Mouse (Mus musculus): ENCODE results near the gene Kdf1. TPM values are rescaled to one million over a fixed set of nuclear protein-coding genes. Genes with fewer than 3 reads are reported as not detected.
A peak's percentile ranks its signal among the peaks of the same experiment; 100 is the strongest.

Gene Kdf1
- polyA plus RNA-seq, 1 experiment: 3.4 TPM

- Histone ChIP-seq H3K4me1 (ENCODE audit: control insufficient read depth, insufficient read depth, low read length) (no peaks in the 10 kb centered on the region), H3K27me3 (ENCODE audit: control insufficient read depth, insufficient read depth, low read length) (no peaks in the 10 kb centered on the region), H3K27ac (ENCODE audit: control insufficient read depth, insufficient read depth, low read depth, low read length) (no peak overlapping the region), H3K36me3 (ENCODE audit: control insufficient read depth, insufficient read depth, low read length) (no peaks in the 10 kb centered on the region), H3K4me3 (ENCODE audit: control insufficient read depth, low read depth, low read length) (no peak overlapping the region)
- no peak for TF ChIP-seq CTCF (IDR thresholded peaks at IDR 0.05; ENCODE audit: control insufficient read depth, insufficient read depth, insufficient replicate concordance, low read depth, low read length)
- TF ChIP-seq POLR2A (IDR thresholded peaks at IDR 0.05; ENCODE audit: control insufficient read depth, low read depth, low read length): no peak
Measured at GRCm38 (mm10) chr4:133559846-133560245, 41.1 kb downstream of the Kdf1 start.

- no peaks in the 10 kb centered on the region for H3K4me1 ChIP-seq (ENCODE audit: control insufficient read depth, insufficient read depth, low read length)
- H3K36me3 ChIP-seq (ENCODE audit: control insufficient read depth, insufficient read depth, low read length): no peaks in the 10 kb centered on the region
- TF ChIP-seq POLR2A (IDR thresholded peaks at IDR 0.05; ENCODE audit: control insufficient read depth, low read depth, low read length) (no peak), CTCF (IDR thresholded peaks at IDR 0.05; ENCODE audit: control insufficient read depth, insufficient read depth, insufficient replicate concordance, low read depth, low read length) (no peak)
- no peaks in the 10 kb centered on the region for H3K27me3 ChIP-seq (ENCODE audit: control insufficient read depth, insufficient read depth, low read length)
- H3K4me3 ChIP-seq (ENCODE audit: control insufficient read depth, low read depth, low read length): no peak overlapping the region
- H3K27ac ChIP-seq (ENCODE audit: control insufficient read depth, insufficient read depth, low read depth, low read length): no peak overlapping the region
Measured at GRCm38 (mm10) chr4:133561622-133562021, 42.9 kb downstream of the Kdf1 start.

- no peak for TF ChIP-seq POLR2A (IDR thresholded peaks at IDR 0.05; ENCODE audit: control insufficient read depth, low read depth, low read length)
- no peak for TF ChIP-seq CTCF (IDR thresholded peaks at IDR 0.05; ENCODE audit: control insufficient read depth, insufficient read depth, insufficient replicate concordance, low read depth, low read length)
- Histone ChIP-seq H3K36me3 (ENCODE audit: control insufficient read depth, insufficient read depth, low read length) (no peaks in the 10 kb centered on the region), H3K4me1 (ENCODE audit: control insufficient read depth, insufficient read depth, low read length) (no peaks in the 10 kb centered on the region), H3K27ac (ENCODE audit: control insufficient read depth, insufficient read depth, low read depth, low read length) (no peak overlapping the region), H3K27me3 (ENCODE audit: control insufficient read depth, insufficient read depth, low read length) (no peaks in the 10 kb centered on the region), H3K4me3 (ENCODE audit: control insufficient read depth, low read depth, low read length) (no peak overlapping the region)
Measured at GRCm38 (mm10) chr4:133563123-133563571, 44.4 kb downstream of the Kdf1 start.

GRCm38 (mm10) chr4:133567251-133567650 lies 48.5 kb downstream of the Kdf1 start:
- Histone ChIP-seq H3K27me3 (ENCODE audit: control insufficient read depth, insufficient read depth, low read length) (no peaks in the 10 kb centered on the region), H3K27ac (ENCODE audit: control insufficient read depth, insufficient read depth, low read depth, low read length) (no peak overlapping the region), H3K4me1 (ENCODE audit: control insufficient read depth, insufficient read depth, low read length) (peaks cover 7% of the 10 kb centered on the region), H3K36me3 (ENCODE audit: control insufficient read depth, insufficient read depth, low read length) (no peaks in the 10 kb centered on the region), H3K4me3 (ENCODE audit: control insufficient read depth, low read depth, low read length) (no peak overlapping the region)
- TF ChIP-seq POLR2A (IDR thresholded peaks at IDR 0.05; ENCODE audit: control insufficient read depth, low read depth, low read length) (no peak), CTCF (IDR thresholded peaks at IDR 0.05; ENCODE audit: control insufficient read depth, insufficient read depth, insufficient replicate concordance, low read depth, low read length) (no peak)

- peak overlapping the region; percentile 27 for H3K27ac ChIP-seq (ENCODE audit: control insufficient read depth, insufficient read depth, low read depth, low read length)
- no peaks in the 10 kb centered on the region for H3K36me3 ChIP-seq (ENCODE audit: control insufficient read depth, insufficient read depth, low read length)
- TF ChIP-seq CTCF (IDR thresholded peaks at IDR 0.05; ENCODE audit: control insufficient read depth, insufficient read depth, insufficient replicate concordance, low read depth, low read length) (no peak), POLR2A (IDR thresholded peaks at IDR 0.05; ENCODE audit: control insufficient read depth, low read depth, low read length) (no peak)
- peak overlapping the region; percentile 53 for H3K4me3 ChIP-seq (ENCODE audit: control insufficient read depth, low read depth, low read length)
- H3K27me3 ChIP-seq (ENCODE audit: control insufficient read depth, insufficient read depth, low read length): no peaks in the 10 kb centered on the region
- peaks cover 10% of the 10 kb centered on the region for H3K4me1 ChIP-seq (ENCODE audit: control insufficient read depth, insufficient read depth, low read length)
Measured at GRCm38 (mm10) chr4:133569291-133570065, 50.7 kb downstream of the Kdf1 start.

GRCm38 (mm10) chr4:133570066-133570466 lies 51.3 kb downstream of the Kdf1 start:
- TF ChIP-seq POLR2A (IDR thresholded peaks at IDR 0.05; ENCODE audit: control insufficient read depth, low read depth, low read length) (no peak), CTCF (IDR thresholded peaks at IDR 0.05; ENCODE audit: control insufficient read depth, insufficient read depth, insufficient replicate concordance, low read depth, low read length) (no peak)
- no peaks in the 10 kb centered on the region for H3K36me3 ChIP-seq (ENCODE audit: control insufficient read depth, insufficient read depth, low read length)
- peak overlapping the region; percentile 53 for H3K4me3 ChIP-seq (ENCODE audit: control insufficient read depth, low read depth, low read length)
- no peaks in the 10 kb centered on the region for H3K27me3 ChIP-seq (ENCODE audit: control insufficient read depth, insufficient read depth, low read length)
- H3K4me1 ChIP-seq (ENCODE audit: control insufficient read depth, insufficient read depth, low read length): peaks cover 10% of the 10 kb centered on the region
- peak overlapping the region; percentile 27 for H3K27ac ChIP-seq (ENCODE audit: control insufficient read depth, insufficient read depth, low read depth, low read length)

- no peaks in the 10 kb centered on the region for H3K27me3 ChIP-seq (ENCODE audit: control insufficient read depth, insufficient read depth, low read length)
- H3K27ac ChIP-seq (ENCODE audit: control insufficient read depth, insufficient read depth, low read depth, low read length): peak within 1 kb of the TSS; percentile 91
- H3K4me1 ChIP-seq (ENCODE audit: control insufficient read depth, insufficient read depth, low read length): peaks cover 12% of the 10 kb centered on the region
- peaks cover 4% of the 10 kb centered on the region; the same call in 1 of the 2 replicates for H3K36me3 ChIP-seq (ENCODE audit: control insufficient read depth, insufficient read depth, low read length)
- peak within 1 kb of the TSS; percentile 90 for H3K4me3 ChIP-seq (ENCODE audit: control insufficient read depth, low read depth, low read length)
- TF ChIP-seq POLR2A (IDR thresholded peaks at IDR 0.05; ENCODE audit: control insufficient read depth, low read depth, low read length): peak; percentile 99
- no peak for TF ChIP-seq CTCF (IDR thresholded peaks at IDR 0.05; ENCODE audit: control insufficient read depth, insufficient read depth, insufficient replicate concordance, low read depth, low read length)
Measured at GRCm38 (mm10) chr4:133574070-133574842, 55.5 kb downstream of the Kdf1 start, which contains the start of gene Gpatch3. Gene Gpatch3 (plus strand): TSS chr4:133574745.
